Mouse (Mus musculus) spleen, embryonic (tissue): ENCODE measurements at regions not wholly inside any gene's neighbourhood (a gene's known extent, or its start where the extent isn't known, plus 50 kb on each side); places are given as distances from the start of the nearest gene placed in this dataset.

Experiments used
- CTCF ChIA-PET: fragments of 350-600 bp; sonication (Branson Sonifier 250); formaldehyde crosslinking; loops from one replicate; lab custom pipeline; 2022; lab: Charles Lee

DNA sequence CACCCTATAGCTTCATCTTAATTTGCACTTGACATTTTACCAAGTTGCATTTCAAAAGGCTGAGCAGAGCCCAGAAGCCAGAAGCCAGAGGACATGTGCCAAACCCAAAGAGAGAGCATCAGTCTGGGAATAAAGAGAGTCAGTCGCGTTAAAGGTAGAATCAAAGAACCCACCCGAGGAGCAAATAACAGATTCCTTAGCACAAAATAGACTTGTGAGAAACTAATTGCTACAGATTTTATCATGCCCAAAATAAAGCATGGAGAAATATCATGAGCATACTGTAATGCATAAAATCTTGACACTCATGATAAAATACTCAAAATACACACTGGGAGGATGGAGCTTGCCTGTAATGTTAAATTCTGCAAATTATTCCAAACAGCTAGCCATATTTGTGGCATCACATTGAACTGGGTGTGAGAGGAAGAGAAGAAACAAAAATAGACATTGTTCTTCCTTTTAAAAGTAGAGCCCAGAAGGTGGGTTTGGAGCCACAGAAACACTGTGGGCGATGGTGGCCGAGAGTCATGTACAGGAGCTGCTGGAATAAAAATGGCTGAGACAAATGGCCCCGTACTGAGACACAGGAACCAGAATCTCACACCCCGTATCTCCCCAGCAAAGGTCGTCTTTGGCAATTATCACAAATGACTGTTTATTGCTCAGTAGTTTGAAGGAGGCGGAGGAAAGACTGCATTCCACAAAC is 317.2 kb downstream of the Klf6 start:
- CTCF ChIA-PET, result no interaction called here

DNA sequence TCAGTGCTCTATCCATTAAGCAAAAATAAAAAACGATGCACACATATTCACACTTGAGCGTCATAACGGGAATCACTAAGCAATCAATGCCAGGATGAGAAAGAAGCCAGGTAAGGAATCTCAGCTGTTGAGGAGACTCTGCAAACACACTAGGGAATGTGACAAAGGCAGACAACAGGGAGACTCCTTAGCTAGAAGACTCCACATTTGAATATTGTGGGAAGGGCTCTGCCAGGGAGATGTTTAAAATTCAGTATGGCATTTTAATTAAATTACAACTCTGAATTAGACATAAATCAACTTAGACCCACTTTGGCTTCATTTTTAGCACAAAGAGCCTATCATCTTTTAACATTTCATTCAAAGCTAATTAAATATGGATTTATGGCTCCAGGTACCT is 327.9 kb downstream of the Klf6 start:
- CTCF ChIA-PET, result no interaction called here

DNA sequence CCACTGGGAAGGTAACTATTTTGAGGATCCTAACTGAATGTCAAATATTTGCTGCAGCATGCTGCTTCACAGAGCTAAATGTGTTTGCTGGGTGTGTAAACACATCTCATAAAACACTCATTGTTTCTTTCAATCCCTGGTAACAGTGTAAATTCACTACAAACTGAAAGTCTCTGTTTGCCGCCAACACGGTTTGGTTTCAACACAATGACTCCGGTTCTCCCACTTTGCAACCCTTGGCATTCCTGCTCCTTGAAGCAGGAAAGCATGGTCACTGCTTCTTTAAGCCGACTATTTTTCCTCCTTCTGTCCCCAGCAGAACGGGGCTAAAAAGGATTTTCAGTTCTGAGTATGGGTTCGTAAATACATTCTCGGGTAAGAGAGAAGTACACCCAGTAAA is 328.3 kb downstream of the Klf6 start:
- CTCF ChIA-PET, result no interaction called here

GRCm38 (mm10) chr13:6191186-6191914 is 330.1 kb downstream of the Klf6 start:
- CTCF ChIA-PET, result no interaction called here

DNA sequence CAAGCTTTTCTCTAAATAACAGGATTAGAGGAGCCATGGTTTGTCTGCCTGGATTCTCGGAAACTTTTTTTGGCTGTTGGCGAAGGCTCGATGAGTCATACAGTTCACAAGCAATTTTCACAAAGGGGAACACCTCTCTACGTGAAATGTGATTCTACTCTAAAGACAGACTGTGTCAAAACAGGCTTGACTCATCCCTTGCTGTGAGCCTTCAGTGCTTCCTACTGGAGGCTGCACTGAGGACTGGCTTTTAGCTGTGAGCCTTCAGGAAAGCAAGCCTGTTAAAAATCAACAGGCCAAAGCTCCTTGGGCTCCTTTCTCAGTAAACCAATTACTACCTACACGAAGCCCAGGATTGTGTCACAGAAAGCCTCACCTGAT is 330.6 kb downstream of the Klf6 start:
- CTCF ChIA-PET, result no interaction called here

- CTCF ChIA-PET, result no interaction called here
These were observed 335.4 kb downstream of the Klf6 start for GRCm38 (mm10) chr13:6196690-6197089.

DNA sequence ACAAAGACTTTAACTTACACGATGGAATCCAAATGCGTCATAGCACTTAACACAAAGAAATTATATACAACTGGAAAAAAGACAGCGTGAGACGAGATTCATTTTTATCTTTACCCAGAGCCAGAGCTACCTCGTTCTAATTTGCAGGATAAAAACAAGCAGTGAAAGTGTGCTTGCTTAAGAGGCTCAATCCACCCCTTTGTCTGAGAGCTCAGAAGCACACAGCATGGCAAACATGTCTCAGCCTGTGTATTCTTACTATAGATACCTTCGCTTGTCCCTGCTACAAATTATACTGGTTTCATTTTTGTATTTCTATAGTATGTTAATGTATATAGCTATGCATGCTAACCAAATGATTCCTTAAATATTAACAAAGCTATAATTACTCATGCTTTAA is 337.8 kb downstream of the Klf6 start:
- CTCF ChIA-PET, result no interaction called here

DNA sequence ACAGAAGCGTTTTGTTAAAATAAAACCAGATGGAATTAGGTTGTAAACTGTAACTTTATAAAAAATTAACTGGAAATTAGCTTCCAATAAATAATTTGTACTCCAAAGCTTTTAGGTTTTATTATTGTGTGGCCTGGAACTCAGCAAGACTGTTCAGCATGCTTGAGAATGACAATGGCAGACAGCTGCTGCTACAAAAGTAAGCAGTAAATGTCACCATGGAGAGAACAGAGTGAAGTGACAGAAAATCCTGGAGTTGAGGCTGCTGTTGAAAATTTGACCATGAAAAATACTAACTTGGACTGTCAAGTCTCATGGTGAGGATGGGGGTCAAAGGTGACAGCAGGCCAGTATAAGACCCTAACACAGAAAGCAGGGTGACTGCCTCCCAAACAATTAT is 340.2 kb downstream of the Klf6 start:
- CTCF ChIA-PET, result no interaction called here

DNA sequence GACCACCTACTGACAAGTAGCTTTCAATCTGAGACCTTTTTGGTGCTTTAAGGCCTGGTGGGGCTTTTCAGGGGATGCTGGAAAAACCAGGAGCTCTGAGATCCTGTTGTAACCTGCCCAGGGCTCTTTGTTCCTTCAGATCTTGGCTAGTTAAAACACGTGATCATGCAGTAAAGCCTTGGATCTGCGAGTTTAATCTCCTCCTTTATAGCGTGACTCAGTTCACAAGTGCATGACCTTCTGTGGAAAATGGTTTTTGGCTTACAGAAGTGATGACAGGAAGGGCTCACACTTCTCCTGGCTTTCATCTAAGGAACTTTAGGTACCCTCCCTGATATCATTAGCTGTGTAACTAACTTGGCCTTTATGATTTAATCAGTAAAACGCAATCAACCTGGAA is 343.1 kb upstream of the Pitrm1 start:
- CTCF ChIA-PET, result no interaction called here

DNA sequence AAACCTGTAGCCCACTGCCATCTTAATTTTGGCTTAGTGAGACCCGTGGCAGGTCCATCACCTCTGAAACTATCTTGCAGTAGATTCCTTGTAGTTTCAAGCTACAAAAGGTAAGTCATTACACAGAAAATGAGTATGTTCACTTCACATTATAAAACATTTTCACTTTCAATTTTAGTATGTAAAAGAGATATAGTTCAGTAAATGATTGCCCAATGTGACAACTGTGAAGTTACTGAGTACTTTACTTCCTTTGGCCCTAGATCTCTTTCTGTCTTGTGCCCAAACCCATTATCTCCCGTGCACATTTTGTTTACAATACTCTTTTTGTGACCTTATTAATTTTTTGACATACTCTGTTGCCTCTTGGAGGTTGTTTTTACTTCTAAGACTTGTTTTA is 335.4 kb upstream of the Pitrm1 start:
- CTCF ChIA-PET, result no interaction called here

- CTCF ChIA-PET, result no interaction called here
These were observed 333.8 kb upstream of the Pitrm1 start for GRCm38 (mm10) chr13:6214189-6214588.

- CTCF ChIA-PET, result interaction anchor here (0.7 kb wide), 1 partner anchor 8 kb away, joined by 3 read pairs; no protein-coding TSS in a partner anchor
These were observed 321.8 kb upstream of the Pitrm1 start for GRCm38 (mm10) chr13:6226087-6226643.

DNA sequence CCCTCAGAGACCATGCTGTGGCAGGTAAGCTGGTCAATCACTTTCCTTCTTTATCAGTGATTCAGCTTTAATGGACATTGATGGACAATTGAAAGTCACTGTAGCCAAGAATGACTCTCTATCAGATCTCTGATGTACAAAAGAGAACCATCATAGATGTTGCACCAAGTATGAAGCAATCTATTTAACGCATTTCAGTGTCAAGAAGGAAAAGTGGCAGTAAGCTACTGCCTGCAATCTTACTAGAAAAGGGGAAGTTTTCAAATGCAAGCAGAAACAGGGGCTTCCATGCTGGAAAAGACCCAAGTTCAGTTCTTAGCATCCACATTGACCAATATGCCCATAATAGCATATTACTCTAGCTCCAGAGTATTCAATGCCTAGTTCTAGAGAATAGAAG is 319.7 kb upstream of the Pitrm1 start:
- CTCF ChIA-PET, result no interaction called here

DNA sequence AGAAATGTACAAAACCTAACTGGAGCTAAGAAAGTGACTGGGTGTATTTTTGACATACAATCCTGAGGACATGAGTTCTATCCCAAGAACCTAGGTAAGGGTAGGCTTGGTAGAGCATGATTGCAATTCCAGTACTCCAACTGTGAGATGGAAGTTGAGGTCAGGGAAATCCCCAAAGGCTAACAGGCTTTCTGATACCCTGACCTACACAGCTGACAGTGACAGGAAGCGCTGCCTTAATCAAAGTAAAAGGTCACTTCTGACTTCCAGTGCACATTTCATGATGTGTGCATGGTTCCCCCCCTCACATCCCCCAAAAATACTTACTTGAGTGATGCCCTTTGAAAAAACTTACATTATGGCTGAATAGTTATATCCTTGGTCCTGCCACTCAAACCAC is 312.6 kb upstream of the Pitrm1 start:
- CTCF ChIA-PET, result no interaction called here

- CTCF ChIA-PET, result interaction anchor here (0.5 kb wide), 1 partner anchor 86 kb away, joined by 3 read pairs; no protein-coding TSS in a partner anchor
These were observed 311.4 kb upstream of the Pitrm1 start for GRCm38 (mm10) chr13:6236503-6236902.

- CTCF ChIA-PET, result no interaction called here
These were observed 310.7 kb upstream of the Pitrm1 start for GRCm38 (mm10) chr13:6237201-6237600.

DNA sequence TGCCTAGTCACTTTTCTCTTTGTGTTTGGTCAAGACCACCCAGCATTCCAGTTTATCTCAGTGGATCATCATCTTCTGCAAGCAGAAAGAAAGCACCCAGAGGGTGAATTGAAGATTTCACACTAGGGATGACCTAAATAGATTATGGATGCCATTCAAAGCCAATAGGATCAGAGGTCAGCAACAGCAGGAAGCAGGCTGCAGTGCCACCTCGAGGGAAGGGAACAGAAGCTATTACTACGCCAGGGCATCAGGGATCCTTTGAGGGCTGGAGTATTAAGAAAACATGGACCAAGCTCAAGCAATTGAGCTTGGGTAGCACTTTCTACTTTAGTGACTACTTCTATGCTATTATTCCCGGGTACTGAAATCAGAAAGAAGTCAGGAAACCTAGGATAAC is 307.1 kb upstream of the Pitrm1 start:
- CTCF ChIA-PET, result no interaction called here

GRCm38 (mm10) chr13:6241472-6242123 is 306.4 kb upstream of the Pitrm1 start:
- CTCF ChIA-PET, result no interaction called here

DNA sequence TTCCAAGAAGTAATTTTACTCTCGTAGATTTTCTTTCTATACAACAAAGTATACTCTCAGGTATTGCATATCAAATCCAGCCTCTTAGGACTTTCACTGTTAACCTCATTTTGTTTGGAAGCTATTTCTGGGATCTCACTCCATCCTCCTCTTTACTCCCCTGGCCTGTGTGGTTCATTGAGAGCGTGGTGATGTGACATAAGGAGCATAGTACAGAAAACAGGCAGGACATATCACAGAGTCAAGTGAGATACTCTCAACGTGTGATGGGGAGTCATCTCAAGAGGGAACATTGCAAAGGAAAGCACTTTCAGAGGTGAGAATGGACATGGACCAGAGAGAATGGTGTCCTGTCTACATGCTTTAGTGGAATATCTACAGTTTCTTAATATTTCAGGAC is 297.8 kb upstream of the Pitrm1 start:
- CTCF ChIA-PET, result no interaction called here

- CTCF ChIA-PET, result no interaction called here
These were observed 296.7 kb upstream of the Pitrm1 start for GRCm38 (mm10) chr13:6251025-6251862.

DNA sequence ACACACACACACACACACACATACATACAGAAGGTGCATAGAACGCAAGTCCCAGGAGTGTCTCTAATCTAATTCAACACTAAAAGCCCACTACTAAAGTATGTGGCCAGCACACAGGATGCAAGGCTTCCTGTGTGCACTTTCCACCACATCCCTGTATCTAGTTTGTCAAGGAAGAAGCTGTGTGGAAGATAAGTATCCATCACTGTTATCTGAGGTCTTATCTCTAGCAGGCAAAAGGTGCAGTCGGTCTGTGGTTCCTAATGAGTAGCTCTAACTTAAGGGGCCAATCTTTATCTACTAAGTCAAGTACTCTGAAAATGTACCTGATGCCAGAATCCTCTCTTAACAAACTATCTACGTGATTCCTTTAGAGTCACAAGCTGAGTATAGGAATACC is 295.8 kb upstream of the Pitrm1 start:
- CTCF ChIA-PET, result no interaction called here

DNA sequence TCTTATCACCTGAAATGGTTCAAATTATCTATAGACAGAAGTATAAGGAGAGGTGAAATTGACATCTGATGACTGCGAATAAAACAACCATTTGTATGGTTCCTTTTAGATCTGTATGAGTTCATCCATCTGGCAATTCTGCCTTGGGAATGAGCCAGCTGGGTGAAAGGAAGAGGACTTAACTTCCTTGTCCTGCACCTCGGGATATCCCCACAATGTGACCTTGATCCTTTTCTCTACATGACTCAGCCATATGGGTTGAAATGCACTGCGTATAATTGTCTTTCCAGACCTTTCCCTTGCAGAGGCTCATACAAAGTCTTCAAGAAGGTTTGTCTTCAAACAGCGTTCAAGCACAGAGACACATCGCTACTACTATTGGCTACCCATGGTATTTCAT is 292.6 kb upstream of the Pitrm1 start:
- CTCF ChIA-PET, result no interaction called here
